Mouse (Mus musculus): ENCODE measurements at regions not wholly inside any gene's neighbourhood (a gene's known extent, or its start where the extent isn't known, plus 50 kb on each side); places are given as distances from the start of the nearest gene placed in this dataset. TPM values are rescaled to one million over a fixed set of nuclear protein-coding genes. Genes with fewer than 3 reads are reported as not detected.

GRCm38 (mm10) chr2:139423413-139423812 lies 70.3 kb upstream of the Sptlc3 start:
- Histone ChIP-seq H3K4me2 (replicated peaks) (no peak overlapping the region), H3K27me3 (no peaks in the 10 kb centered on the region), H3K27ac (no peak overlapping the region), H3K4me1 (replicated peaks) (no peaks in the 10 kb centered on the region), H3K9ac (replicated peaks) (no peak overlapping the region), H3K4me3 (replicated peaks) (no peak overlapping the region), H3K9me3 (no peaks in the 10 kb centered on the region), H3K36me3 (no peaks in the 10 kb centered on the region)
- ATAC-seq, result no peak
- WGBS, result 80% methylated on average over 2 of the region's 2 CpGs

MicroRNAs encoded in the stretch of these regions (microRNA counts, 519-probe panel; counts per million panel counts)
- microRNA mmu-miR-1952, result 110 counts per million, percentile 56 among the panel's probes with 10 or more counts

Small RNAs in the stretch of these regions (microRNA-seq; reads per million reads assigned to microRNA genes)
- gene Mir1952, result not detected
